Mouse (Mus musculus) hindbrain, embryonic 13.5 days (tissue): Measurements from ENCODE around the gene Tex21. TPM values are rescaled to one million over a fixed set of nuclear protein-coding genes. Genes with fewer than 3 reads are reported as not detected.

Source experiments
- polyA plus RNA-seq: library from polyadenylated mRNA; unstranded; fragments of >200 nt; fragmentation: Nextera tagmentation; extraction: Ambion mirVana; gene quantifications from 2 replicates; pipeline ENCODE4 v1.2.1, GENCODE M21; 2015

Gene Tex21
- polyA plus RNA-seq, 1 experiment from 2014 or later = 0.08 TPM

Other genes starting within 250 kb of the Tex21 start
- gene Esr2, start 69.5 kb downstream of the Tex21 start, polyA plus RNA-seq = 0.28 and 0.38 TPM in 2 replicates
- gene Mthfd1, start 8.6 kb upstream of the Tex21 start, polyA plus RNA-seq = 26.3 and 27.1 TPM in 2 replicates
- gene Akap5, start 78.1 kb upstream of the Tex21 start, polyA plus RNA-seq = 7.4 and 7.9 TPM in 2 replicates
- 14.9 and 16.0 TPM in 2 replicates for gene Zbtb25, start 122.9 kb upstream of the Tex21 start, polyA plus RNA-seq
- gene Zbtb1, start 123.5 kb upstream of the Tex21 start, polyA plus RNA-seq = 4.3 and 4.4 TPM in 2 replicates
- 7.1 and 8.3 TPM in 2 replicates for gene Hspa2, start 157.4 kb upstream of the Tex21 start, polyA plus RNA-seq
- gene Ppp1r36, start 170.8 kb upstream of the Tex21 start, polyA plus RNA-seq = 0.84 and 2.2 TPM in 2 replicates